Mouse (Mus musculus): ENCODE results near the gene Magee1. TPM values are rescaled to one million over a fixed set of nuclear protein-coding genes. Genes with fewer than 3 reads are reported as not detected.

Magee1 gene
- 10.3 TPM for polyA plus RNA-seq (2014; fragmentation: Illumina TruSeq; extraction: RNeasy Lipid Tissue Mini Kit (QIAGEN cat#74804); ENCODE audit: low read depth, low replicate concordance)

GRCm38 (mm10) chrX:105120275-105121226, at the start of gene Magee1:
Gene Magee1 (plus strand): TSS chrX:105120378.

DNA sequence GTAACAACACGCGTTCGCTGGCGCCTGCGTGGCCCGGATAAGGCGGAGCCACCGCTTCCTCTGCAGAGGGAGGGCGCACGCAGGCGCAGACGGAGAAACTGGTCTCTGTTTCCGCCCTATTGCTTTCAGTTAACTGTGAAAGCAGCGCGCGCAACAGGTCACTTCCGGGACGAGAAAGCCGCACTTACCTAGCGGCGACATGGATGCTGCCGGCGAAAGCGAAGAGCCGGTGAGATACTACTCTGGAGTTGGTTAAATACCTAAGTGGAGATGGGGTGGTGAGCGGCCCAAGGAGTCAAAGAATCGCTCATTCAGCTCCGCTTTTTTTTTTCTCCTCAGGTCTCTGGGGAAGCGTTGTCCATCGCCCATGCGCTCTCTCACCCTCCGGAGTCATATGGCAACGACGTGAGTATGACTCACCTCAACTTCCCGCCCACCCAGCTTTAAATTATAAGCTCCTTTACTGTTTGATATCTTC, 40.5 kb upstream of the Magee1 start, which contains the start of gene Pbdc1:
Gene Pbdc1 (plus strand): TSS at position 142 of the 478 bp plus-strand sequence.

Other genes starting within 250 kb of the Magee1 start
- 58.5 TPM for gene Pbdc1, start 40.6 kb upstream of the Magee1 start, polyA plus RNA-seq (2014; fragmentation: Illumina TruSeq; extraction: RNeasy Lipid Tissue Mini Kit (QIAGEN cat#74804); ENCODE audit: low read depth, low replicate concordance)